Mouse (Mus musculus): ENCODE results near the gene Exoc6. TPM values are rescaled to one million over a fixed set of nuclear protein-coding genes. Genes with fewer than 3 reads are reported as not detected.

The Exoc6 gene
- polyA plus RNA-seq, 1 experiment from 2014 or later = 21.7 TPM

Other genes starting within 250 kb of the Exoc6 start
- gene Ide, start 212.6 kb upstream of the Exoc6 start, polyA plus RNA-seq (2016; fragmentation: Nextera tagmentation; extraction: Ambion mirVana) = 62.0 and 62.7 TPM in 2 replicates
- gene Kif11, start 174.0 kb upstream of the Exoc6 start, polyA plus RNA-seq (2016; fragmentation: Nextera tagmentation; extraction: Ambion mirVana) = 53.6 and 57.7 TPM in 2 replicates
- gene Hhex, start 115.6 kb upstream of the Exoc6 start, polyA plus RNA-seq (2016; fragmentation: Nextera tagmentation; extraction: Ambion mirVana) = 13.4 and 14.0 TPM in 2 replicates
- gene Cyp26c1, start 135.2 kb downstream of the Exoc6 start, polyA plus RNA-seq (2016; fragmentation: Nextera tagmentation; extraction: Ambion mirVana) = not detected in 2 replicates
- 0.70 and 0.92 TPM in 2 replicates for gene Cyp26a1, start 147.4 kb downstream of the Exoc6 start, polyA plus RNA-seq (2016; fragmentation: Nextera tagmentation; extraction: Ambion mirVana)

All from heart, embryonic 12.5 days (tissue).